Mouse (Mus musculus): Measurements from ENCODE around the gene Wscd2.

- no peak for TF ChIP-seq POLR2A (IDR thresholded peaks at IDR 0.05; ENCODE audit: insufficient read depth, low read depth, low read length)
- no peak for TF ChIP-seq CTCF (IDR thresholded peaks at IDR 0.05)
These were observed 34.1 kb upstream of the Wscd2 start for GRCm38 (mm10) chr5:113456020-113456419.

Measured in heart, adult 2 months (tissue).